Mouse (Mus musculus) embryonic facial prominence, embryonic 11.5 days (tissue): ENCODE results near the gene Rpl36a-ps1. TPM values are rescaled to one million over a fixed set of nuclear protein-coding genes. Genes with fewer than 3 reads are reported as not detected.

Source experiments
- ATAC-seq: fragments of 200-750 bp; cut with Nextera tagmentation; replicated peaks from 2 replicates; pipeline ENCODE4 v1.8.0; 2017; ENCODE audit warnings: low read depth; ENCODE audit not compliant: insufficient number of reproducible peaks, low FRiP score, low TSS enrichment
- DNase-seq: peaks from one replicate; pipeline ENCODE4 v3.0.0-alpha.2; 2015; ENCODE audit warnings: low spot score
- H3K27ac ChIP-seq: fragments of 300-500 bp; sonication (generic); replicated peaks from 2 replicates; pipeline ENCODE4 v1.5.1; 2014; ENCODE audit warnings: mild to moderate bottlenecking, low read depth, low read length, control low read depth
- H3K27me3 ChIP-seq: fragments of 300-500 bp; sonication (generic); 2 replicates; pipeline ENCODE4 v1.6.1; 2014; ENCODE audit warnings: mild to moderate bottlenecking, low read length, moderate library complexity, mixed read lengths; ENCODE audit not compliant: control insufficient read depth, insufficient read depth
- H3K36me3 ChIP-seq: fragments of 300-500 bp; sonication (generic); replicated peaks from 2 replicates; pipeline ENCODE4 v1.6.1; 2014; ENCODE audit warnings: low read depth, mild to moderate bottlenecking, low read length, moderate library complexity, mixed read lengths; ENCODE audit not compliant: control insufficient read depth, insufficient read depth
- H3K4me1 ChIP-seq: fragments of 300-500 bp; sonication (generic); 2 replicates; pipeline ENCODE4 v1.6.1; 2014; ENCODE audit warnings: low read length, mixed read lengths; ENCODE audit not compliant: control insufficient read depth, insufficient read depth
- H3K4me2 ChIP-seq: fragments of 300-500 bp; sonication (generic); 2 replicates; pipeline ENCODE4 v1.6.1; 2014; ENCODE audit warnings: low read depth, mild to moderate bottlenecking, control low read depth, low read length, moderate library complexity
- H3K4me3 ChIP-seq: fragments of 300-500 bp; sonication (generic); 2 replicates; pipeline ENCODE4 v1.5.1; 2014; ENCODE audit warnings: low read depth, low read length, control low read depth
- H3K9ac ChIP-seq: fragments of 300-500 bp; sonication (generic); replicated peaks from 2 replicates; pipeline ENCODE4 v1.6.1; 2014; ENCODE audit warnings: mild to moderate bottlenecking, control low read depth, low read length
- H3K9me3 ChIP-seq: fragments of 300-500 bp; sonication (generic); replicated peaks from 2 replicates; pipeline ENCODE4 v1.6.1; 2016; ENCODE audit warnings: mild to moderate bottlenecking, low read length, inconsistent platforms, mixed read lengths; ENCODE audit not compliant: control insufficient read depth
- WGBS: fragments of 180-500 bp; shearing (Covaris S2); extraction: QIAGEN DNeasy Blood & Tissue Kit; methylation state at CpG from one replicate; pipeline ENCODE4 v1.1.7; 2014; 5-methylcytosine and 5-hydroxymethylcytosine counted together
- polyA plus RNA-seq: library from polyadenylated mRNA; unstranded; fragments of >200 nt; fragmentation: Nextera tagmentation; extraction: Ambion mirVana; gene quantifications from 2 replicates; pipeline ENCODE4 v1.2.1, GENCODE M21; 2014

Gene Rpl36a-ps1
- polyA plus RNA-seq, 1 experiment from 2014 or later, result 2.5 TPM

DNA sequence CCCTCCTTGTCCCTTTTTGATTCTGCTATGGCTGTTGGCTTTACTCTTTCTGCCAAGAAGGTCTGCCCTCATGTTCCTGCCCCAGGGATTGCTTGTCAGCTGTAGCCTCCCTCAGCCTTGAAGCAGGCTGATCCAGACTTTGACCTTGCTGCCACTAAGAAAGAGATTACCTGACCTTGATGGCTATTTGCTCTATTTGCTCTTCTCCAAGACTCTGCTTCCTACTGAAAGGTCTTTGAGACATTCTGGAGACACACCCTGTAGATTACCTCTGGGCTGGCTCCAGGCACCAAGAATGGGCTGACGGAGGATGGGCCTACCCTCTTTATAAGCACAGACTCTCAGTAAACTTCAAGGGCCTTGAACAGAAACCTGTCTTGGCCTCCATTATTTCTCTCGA, 1.6 kb downstream of the Rpl36a-ps1 start:
- Histone ChIP-seq H3K4me2 (no peak overlapping the region), H3K9me3 (no peaks in the 10 kb centered on the region), H3K36me3 (no peaks in the 10 kb centered on the region), H3K27ac (no peak overlapping the region), H3K4me1 (no peaks in the 10 kb centered on the region), H3K4me3 (no peak overlapping the region), H3K9ac (no peak overlapping the region), H3K27me3 (no peaks in the 10 kb centered on the region)
- DNase-seq, result no peak
- WGBS, result 72% methylated on average over 2 of the region's 2 CpGs
- no peak for ATAC-seq

DNA sequence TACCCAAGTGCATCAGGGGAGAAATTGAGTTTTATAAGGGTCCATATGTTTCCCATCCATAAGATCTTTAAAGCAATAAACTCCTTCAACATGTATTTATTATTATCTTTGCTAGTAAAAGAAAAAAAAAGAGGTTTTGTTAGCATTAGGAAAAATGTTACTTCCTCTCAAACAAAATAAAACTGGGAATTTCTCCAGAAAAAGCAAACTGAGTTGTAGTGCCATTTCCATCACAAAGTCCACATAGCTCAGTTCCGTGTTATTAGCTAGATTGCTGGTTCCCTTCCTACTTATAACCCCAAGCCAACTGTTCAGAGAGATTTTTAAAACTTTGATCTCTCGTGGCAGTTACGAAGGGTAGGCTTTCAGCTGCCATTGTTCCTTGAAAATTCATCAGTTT, 3.5 kb downstream of the Rpl36a-ps1 start:
- Histone ChIP-seq H3K9me3 (no peaks in the 10 kb centered on the region), H3K4me3 (no peak overlapping the region), H3K27ac (no peak overlapping the region), H3K4me1 (no peaks in the 10 kb centered on the region), H3K36me3 (no peaks in the 10 kb centered on the region), H3K9ac (no peak overlapping the region), H3K27me3 (no peaks in the 10 kb centered on the region), H3K4me2 (no peak overlapping the region)
- 46% methylated on average over 3 of the region's 3 CpGs for WGBS
- ATAC-seq (no peak), DNase-seq (no peak)

DNA sequence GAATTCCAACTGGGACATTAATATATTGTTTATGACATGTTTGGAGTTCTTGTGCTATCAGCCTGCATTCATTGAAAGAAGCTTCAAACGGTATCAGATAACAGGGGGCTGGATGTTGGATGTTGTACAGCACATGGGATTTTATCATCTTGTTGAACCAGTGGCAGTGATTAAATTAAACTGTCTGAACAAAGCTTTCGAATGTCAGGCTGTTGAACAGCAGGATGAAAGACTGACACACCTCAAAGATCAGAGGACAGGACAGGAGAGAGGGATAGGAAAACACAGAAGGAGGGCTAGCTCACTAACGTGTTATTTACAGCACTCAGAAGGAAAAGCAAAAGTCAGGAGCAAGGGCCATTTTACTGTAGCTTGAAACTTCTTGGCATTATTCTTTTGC, 4.3 kb downstream of the Rpl36a-ps1 start:
- Histone ChIP-seq H3K4me1 (no peaks in the 10 kb centered on the region), H3K27ac (no peak overlapping the region), H3K4me2 (no peak overlapping the region), H3K9me3 (no peaks in the 10 kb centered on the region), H3K4me3 (no peak overlapping the region), H3K27me3 (no peaks in the 10 kb centered on the region), H3K36me3 (no peaks in the 10 kb centered on the region), H3K9ac (no peak overlapping the region)
- ATAC-seq (no peak), DNase-seq (no peak)
- 49% methylated on average over 3 of the region's 3 CpGs for WGBS

DNA sequence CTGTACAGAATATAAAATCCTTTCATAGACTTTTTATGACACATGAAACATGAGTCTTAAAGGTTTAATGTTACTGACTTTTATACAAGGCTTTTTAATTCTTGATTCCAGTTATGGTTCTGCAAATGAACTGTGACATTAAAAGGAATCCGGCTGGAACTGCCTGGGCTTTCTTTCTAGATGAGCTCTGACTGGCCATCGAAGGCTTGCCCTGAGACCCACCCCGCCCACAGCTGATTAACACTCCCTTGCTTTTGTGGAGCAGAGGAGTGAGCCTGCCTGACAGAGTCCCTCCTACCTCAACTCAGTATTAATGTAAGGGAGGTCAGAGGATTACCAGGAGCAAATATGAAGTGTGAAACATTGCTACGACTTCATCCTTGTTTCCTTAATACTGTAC, 22.2 kb downstream of the Rpl36a-ps1 start:
- DNase-seq, result no peak
- H3K27ac ChIP-seq, result no peak overlapping the region
- WGBS, result 53% methylated on average over 4 of the region's 4 CpGs
- H3K4me3 ChIP-seq, result no peak overlapping the region
- H3K4me1 ChIP-seq, result no peaks in the 10 kb centered on the region
- H3K4me2 ChIP-seq, result no peak overlapping the region
- no peaks in the 10 kb centered on the region for H3K36me3 ChIP-seq
- ATAC-seq, result no peak
- H3K27me3 ChIP-seq, result no peaks in the 10 kb centered on the region
- no peak overlapping the region for H3K9ac ChIP-seq
- H3K9me3 ChIP-seq, result no peaks in the 10 kb centered on the region

DNA sequence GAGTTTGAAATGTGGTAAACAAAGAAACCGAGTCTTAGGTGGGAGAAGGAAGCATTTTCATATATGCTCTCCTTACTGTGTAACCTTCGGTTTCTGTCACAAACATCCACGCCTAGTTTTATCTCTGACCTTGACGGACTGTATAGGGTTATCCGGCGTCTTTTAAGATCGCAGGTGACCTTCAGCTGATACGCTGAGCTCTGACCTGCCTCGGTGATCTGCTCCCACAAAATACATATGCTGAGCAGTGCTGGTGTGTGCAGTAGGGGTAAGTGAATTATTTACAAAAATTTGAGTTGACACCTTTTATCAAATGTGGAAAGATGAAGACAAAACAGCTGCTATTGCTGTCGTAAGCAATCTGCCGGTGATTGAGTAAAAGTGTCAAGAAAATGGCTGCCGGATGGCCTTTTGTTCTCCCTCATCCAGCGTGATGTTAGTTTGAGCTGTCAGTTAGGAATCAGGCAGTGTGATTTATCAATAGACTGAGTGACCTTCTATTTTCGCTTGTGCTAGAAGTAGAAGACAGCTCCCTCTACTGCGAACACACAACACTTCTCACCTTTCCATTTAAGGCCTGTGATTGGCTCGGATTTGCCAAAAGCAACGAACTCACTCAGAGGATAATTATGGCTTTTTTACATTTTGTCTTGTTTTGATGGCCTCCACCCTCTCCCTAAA, 35.0 kb downstream of the Rpl36a-ps1 start:
- no peak overlapping the region for H3K4me3 ChIP-seq
- H3K36me3 ChIP-seq, result no peaks in the 10 kb centered on the region
- no peaks in the 10 kb centered on the region for H3K9me3 ChIP-seq
- DNase-seq, result no peak
- no peak overlapping the region for H3K9ac ChIP-seq
- no peak overlapping the region for H3K27ac ChIP-seq
- no peaks in the 10 kb centered on the region for H3K4me1 ChIP-seq
- no peaks in the 10 kb centered on the region for H3K27me3 ChIP-seq
- H3K4me2 ChIP-seq, result no peak overlapping the region
- 74% methylated on average over 17 of the region's 17 CpGs for WGBS
- ATAC-seq, result no peak

DNA sequence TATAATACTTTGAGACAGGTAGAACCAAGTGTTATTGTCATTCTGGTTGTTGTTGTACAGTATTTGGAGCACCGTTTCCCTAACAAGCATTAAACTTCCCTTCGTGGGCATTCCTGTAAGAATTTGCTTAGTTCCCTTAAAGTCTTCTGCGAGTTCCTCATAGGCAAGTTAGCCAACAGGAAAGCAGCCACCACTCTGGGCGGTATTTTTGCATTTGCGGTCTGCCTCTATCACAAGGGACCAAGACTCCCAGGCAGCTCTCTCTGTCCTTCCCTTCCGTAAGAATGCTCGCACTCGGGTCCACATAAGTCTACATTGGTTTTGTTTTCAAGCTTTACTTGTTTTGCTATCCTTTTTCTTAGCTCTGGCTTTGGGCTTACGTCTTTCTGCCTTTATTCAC, 37.3 kb downstream of the Rpl36a-ps1 start:
- Histone ChIP-seq H3K4me3 (no peak overlapping the region), H3K36me3 (no peaks in the 10 kb centered on the region), H3K9ac (no peak overlapping the region), H3K4me2 (no peak overlapping the region), H3K9me3 (no peaks in the 10 kb centered on the region), H3K27me3 (no peaks in the 10 kb centered on the region), H3K4me1 (no peaks in the 10 kb centered on the region), H3K27ac (no peak overlapping the region)
- ATAC-seq, result no peak
- WGBS, result 90% methylated on average over 9 of the region's 9 CpGs
- no peak for DNase-seq

DNA sequence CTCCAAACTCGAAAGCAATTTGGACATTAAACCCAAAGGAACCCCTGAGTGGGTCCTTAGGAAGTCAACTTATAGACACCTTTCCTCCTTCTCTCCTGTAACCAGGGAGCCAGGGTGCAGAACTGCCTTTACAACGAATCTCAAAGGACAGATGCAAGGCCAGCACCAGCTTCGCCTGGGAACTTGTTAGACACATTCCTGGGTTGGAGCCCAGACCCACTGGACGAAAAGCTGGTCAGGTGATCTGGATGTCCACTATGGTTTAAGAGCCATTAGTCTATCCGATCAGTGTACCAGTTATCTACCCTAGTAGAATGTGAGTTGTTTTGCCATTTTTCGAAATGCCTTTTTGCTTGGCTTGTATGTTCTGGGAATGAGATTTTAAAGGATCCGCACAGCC, 41.7 kb downstream of the Rpl36a-ps1 start:
- H3K4me2 ChIP-seq, result no peak overlapping the region
- no peaks in the 10 kb centered on the region for H3K27me3 ChIP-seq
- 87% methylated on average over 7 of the region's 7 CpGs for WGBS
- ATAC-seq (no peak), DNase-seq (no peak)
- no peak overlapping the region for H3K27ac ChIP-seq
- no peaks in the 10 kb centered on the region for H3K9me3 ChIP-seq
- no peaks in the 10 kb centered on the region for H3K36me3 ChIP-seq
- no peak overlapping the region for H3K4me3 ChIP-seq
- H3K4me1 ChIP-seq, result no peaks in the 10 kb centered on the region
- H3K9ac ChIP-seq, result no peak overlapping the region

DNA sequence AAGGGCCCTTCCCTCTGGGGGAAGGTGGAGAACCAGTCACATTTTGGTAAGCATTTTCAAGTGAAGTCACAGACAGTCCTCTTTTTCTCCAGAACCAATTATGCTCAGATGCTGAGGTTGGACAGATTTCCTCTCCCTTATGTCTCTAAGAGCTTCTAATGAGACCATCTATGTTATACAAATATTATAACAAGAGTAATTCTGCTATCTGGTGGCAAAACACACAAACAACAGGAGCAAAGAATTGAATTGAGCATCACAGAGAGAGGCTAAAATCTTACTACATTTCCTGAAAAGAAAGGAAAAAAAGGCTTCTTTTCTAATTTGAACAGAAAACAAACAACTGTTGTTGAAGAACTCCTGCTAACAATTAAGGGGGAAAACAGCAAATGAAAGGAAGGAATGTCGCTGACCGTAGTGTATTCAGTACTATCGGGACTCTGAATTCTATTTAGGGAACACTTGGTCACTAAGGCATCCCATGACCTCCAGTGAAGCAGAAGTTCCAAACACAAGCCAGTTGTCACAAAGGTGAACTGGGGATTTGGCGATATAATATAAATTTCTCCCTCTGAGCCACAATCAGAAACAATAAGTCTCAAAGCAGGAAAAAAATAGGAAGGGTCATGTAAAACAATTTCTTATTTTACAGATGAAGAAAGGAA, 42.4 kb downstream of the Rpl36a-ps1 start:
- no peaks in the 10 kb centered on the region for H3K4me1 ChIP-seq
- H3K27ac ChIP-seq, result no peak overlapping the region
- H3K9ac ChIP-seq, result no peak overlapping the region
- H3K4me3 ChIP-seq, result no peak overlapping the region
- no peaks in the 10 kb centered on the region for H3K36me3 ChIP-seq
- no peak for DNase-seq
- no peak for ATAC-seq
- H3K4me2 ChIP-seq, result no peak overlapping the region
- no peaks in the 10 kb centered on the region for H3K27me3 ChIP-seq
- 29% methylated on average over 4 of the region's 4 CpGs for WGBS
- H3K9me3 ChIP-seq, result no peaks in the 10 kb centered on the region
